Mouse (Mus musculus) olfactory bulb, adult 2 months (tissue): Measurements from ENCODE around the gene Hsf2bp. TPM values are rescaled to one million over a fixed set of nuclear protein-coding genes. Genes with fewer than 3 reads are reported as not detected.
A peak's percentile ranks its signal among the peaks of the same experiment; 100 is the strongest.

ENCODE experiments used
- H3K27ac ChIP-seq: fragments of 200-500 bp; 2 replicates; pipeline ENCODE4 v1.5.1; 2012; ENCODE audit warnings: low read depth, low read length; ENCODE audit not compliant: insufficient read depth
- H3K4me1 ChIP-seq: fragments of 200-500 bp; 2 replicates; pipeline ENCODE4 v1.6.1; 2012; ENCODE audit warnings: low read length; ENCODE audit not compliant: control insufficient read depth, insufficient read depth
- H3K4me3 ChIP-seq: fragments of 200-500 bp; 2 replicates; pipeline ENCODE4 v1.5.1; 2012; ENCODE audit warnings: mild to moderate bottlenecking, low read depth, low read length, moderate library complexity; ENCODE audit not compliant: insufficient read depth
- CTCF ChIP-seq: fragments of 200-500 bp; IDR thresholded peaks from 2 replicates; pipeline ENCODE4 v1.5.1; 2012; ENCODE audit warnings: low read depth, mild to moderate bottlenecking, low read length, moderate library complexity; ENCODE audit not compliant: insufficient read depth
- POLR2A ChIP-seq: fragments of 200-500 bp; IDR thresholded peaks from 2 replicates; pipeline ENCODE4 v1.6.1; 2012; ENCODE audit warnings: mild to moderate bottlenecking, low read depth, low read length, moderate library complexity; ENCODE audit not compliant: insufficient read depth
- whole genome bisulfite sequencing: fragments of 180-500 bp; shearing (Covaris S2); methylation state at CpG from one replicate; pipeline ENCODE4 v1.1.7; 2018; 5-methylcytosine and 5-hydroxymethylcytosine counted together
- polyA plus RNA-seq: library from polyadenylated mRNA; stranded (reverse); fragments of >200 nt; gene quantifications from 2 replicates; pipeline ENCODE4 v1.2.4, GENCODE M21; 2012; ENCODE audit warnings: low replicate concordance; ENCODE audit not compliant: missing spikeins, insufficient read depth, insufficient read length

The Hsf2bp gene
- polyA plus RNA-seq, 1 experiment = not detected

DNA sequence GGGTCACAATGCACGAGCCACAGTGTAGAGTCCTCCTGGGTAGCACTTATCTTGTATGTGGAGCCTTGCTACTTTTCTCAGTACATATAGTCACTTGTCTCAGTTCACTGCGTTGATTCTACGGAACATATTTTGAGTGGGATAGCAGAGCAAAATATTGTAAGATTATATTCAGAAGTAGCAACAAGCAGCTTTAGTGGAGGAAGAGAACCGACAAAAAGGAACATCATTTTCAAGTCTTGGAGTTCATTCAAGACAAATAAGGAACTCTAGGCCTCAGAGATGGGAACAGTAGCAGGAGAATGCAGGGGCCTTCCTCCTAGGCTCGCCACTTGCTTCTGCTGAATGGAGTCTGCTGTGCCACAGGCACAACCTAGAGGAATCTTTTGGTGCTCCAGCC is 10.4 kb upstream of the Hsf2bp start:
- WGBS = 88% methylated on average over 5 of the region's 5 CpGs
- H3K27ac ChIP-seq = no peak overlapping the region
- H3K4me3 ChIP-seq = no peak overlapping the region
- TF ChIP-seq CTCF = no peak
- no peak for TF ChIP-seq POLR2A
- no peaks in the 10 kb centered on the region for H3K4me1 ChIP-seq

DNA sequence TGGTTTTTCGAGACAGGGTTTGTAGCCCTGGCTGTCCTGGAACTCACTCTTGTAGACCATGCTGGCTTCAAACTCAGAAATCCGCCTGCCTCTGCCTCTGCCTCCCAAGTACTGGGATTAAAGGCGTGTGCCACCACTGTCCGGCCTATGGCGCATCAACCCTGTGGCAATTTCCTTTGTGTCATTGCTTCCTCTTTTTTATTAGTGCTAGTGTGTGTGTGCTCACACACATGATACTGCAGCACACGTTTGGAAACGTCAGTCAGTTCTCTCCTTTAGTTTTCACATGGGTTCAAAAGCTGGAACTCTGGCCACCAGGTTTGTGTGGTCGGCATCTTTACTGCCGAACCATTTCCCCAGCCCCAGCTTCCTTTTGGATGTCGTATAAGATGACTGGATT is 4.1 kb upstream of the Hsf2bp start:
- 82% methylated on average over 10 of the region's 10 CpGs for WGBS
- Histone ChIP-seq H3K4me1 (peaks cover 9% of the 10 kb centered on the region), H3K4me3 (no peak overlapping the region), H3K27ac (no peak overlapping the region)
- no peak for TF ChIP-seq CTCF
- TF ChIP-seq POLR2A = no peak

DNA sequence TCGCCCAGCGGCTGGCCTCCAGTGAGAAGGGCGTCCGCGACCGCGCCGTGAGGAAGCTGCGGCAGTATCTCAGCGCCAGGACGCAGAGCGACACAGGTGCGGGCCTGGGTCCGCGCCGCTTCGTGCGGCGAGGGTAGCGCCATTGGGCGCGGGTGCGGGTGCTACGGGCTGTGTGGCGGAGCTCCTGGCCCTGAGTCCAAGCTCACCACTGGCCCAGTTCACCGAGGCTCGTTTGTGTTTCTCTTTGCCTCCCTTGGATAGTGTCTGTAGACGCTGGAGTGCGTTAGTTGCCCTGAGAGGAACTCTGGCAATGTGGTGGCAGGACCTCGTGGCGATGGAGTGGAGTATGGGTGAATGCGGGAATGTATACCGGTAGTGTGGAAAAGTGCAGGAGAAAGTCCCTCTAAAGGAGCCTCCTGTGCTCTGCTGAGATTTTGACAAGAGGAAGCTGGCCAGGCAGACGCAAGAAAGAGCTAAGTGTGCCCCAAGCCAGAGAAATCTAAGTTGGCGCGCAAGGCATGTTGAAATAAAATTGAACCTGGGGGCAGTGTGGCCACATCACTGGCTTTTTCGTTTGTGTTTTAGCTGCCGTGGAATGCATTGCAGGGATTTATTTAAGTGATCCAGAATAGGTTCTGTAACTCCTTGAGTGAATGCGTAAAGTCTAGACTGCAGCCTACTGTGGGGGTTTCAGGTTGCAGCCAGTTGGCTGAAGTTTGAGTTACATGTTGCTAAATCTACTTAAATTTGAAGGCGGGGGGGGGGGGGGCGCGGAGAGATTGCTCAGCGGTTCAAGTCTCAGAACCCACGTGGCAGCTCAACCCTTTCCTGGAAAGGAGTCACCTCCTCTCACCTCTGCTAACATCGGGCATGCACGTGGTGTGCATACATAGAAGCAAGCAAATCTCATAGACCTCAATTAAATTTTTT is 625 bp upstream of the Hsf2bp start:
- under 1% methylated on average over 46 of the region's 46 CpGs for WGBS
- Histone ChIP-seq H3K27ac (no peak overlapping the region), H3K4me1 (peaks cover 9% of the 10 kb centered on the region), H3K4me3 (peak overlapping the region; percentile 89)
- no peak for TF ChIP-seq POLR2A
- TF ChIP-seq CTCF = no peak

DNA sequence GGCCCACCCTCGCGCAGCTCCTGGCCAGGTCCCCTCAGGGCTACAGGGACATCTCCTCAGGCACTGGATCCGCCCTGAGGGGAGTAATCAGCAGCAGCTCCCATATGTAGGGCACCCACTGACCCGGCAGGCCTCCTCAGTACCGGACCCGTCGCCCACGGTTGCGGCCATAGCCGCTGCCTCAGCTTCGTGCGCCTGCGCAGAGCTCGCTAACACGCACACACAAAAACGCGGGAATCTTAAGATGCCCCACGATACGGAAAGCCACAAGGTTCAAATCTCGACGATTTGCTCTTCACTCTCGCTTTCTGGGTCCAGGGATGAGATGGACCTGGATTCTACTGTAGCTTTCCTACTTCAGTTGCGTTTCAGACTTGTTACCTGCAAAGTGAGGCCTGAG is 1.8 kb downstream of the Hsf2bp start:
- Histone ChIP-seq H3K4me1 (peaks cover 9% of the 10 kb centered on the region), H3K4me3 (no peak overlapping the region), H3K27ac (no peak overlapping the region)
- TF ChIP-seq POLR2A (no peak), CTCF (no peak)
- WGBS = 91% methylated on average over 23 of the region's 23 CpGs

DNA sequence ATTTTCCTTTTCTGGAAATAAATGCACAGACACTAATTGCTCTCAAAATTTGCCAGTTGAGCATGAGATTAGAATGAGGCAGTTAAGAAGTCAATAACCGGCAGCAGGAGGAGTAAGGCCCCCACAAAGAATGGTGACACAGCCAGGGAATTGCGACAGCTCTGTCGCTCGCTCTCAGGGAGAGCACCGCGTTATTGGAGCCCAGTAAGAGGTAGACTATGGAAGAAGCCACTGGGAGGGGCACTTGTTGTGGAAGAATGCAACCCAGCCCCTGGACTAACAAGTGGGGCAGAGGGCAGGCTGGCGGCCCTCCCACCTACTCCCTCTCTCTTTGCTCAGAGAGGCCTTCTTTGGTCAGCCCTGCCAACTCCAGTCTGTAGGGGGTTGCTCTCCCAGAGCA is 4.5 kb downstream of the Hsf2bp start:
- WGBS = 52% methylated on average over 7 of the region's 7 CpGs
- no peak for TF ChIP-seq POLR2A
- no peak for TF ChIP-seq CTCF
- peaks cover 4% of the 10 kb centered on the region for H3K4me1 ChIP-seq

DNA sequence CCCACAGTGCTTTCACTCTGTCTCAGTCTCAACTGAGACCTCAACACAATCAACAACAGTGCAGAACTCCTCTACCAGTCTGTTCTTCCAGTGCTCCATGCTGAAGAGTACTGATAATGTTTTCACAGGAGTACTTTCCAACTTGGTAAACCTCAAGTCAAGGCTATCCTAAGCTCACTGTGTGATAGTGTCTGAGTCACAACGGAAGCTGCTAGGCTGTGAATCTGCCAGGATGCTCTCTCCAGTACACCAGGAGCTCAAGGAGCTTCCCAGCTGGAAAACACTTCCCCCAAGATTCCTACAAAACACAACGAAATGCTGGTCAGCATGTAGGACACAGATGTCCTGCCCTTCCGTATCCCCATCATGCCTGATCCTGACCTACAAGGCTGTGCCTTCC is 7.8 kb downstream of the Hsf2bp start:
- no peak for TF ChIP-seq CTCF
- TF ChIP-seq POLR2A = no peak
- Histone ChIP-seq H3K27ac (no peak overlapping the region), H3K4me1 (no peaks in the 10 kb centered on the region), H3K4me3 (no peak overlapping the region)
- 77% methylated on average over 3 of the region's 3 CpGs for WGBS

More for the DNA sequence above, 4.5 kb downstream of the Hsf2bp start:
- H3K4me3 ChIP-seq = no peak overlapping the region
- H3K27ac ChIP-seq = no peak overlapping the region

DNA sequence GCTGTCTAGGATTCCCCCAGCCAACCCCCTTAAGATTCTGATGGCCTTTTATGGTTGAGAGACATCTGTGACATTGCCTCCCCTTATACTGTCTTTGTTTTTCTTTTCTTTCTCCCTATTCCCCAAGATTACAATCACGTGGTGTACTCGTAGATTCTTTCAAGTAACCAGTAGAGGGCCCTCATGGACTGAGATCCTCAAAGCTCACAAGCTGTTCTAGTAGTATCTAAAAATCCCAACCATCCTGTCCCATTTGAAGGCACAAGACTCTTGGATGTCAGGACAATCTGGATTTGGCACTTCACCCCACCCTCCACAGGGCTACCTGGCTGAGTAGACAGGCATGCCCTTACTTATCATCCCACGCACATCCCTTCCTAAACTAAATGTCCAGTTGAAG is 8.5 kb downstream of the Hsf2bp start:
- Histone ChIP-seq H3K4me3 (no peak overlapping the region), H3K4me1 (peaks cover 2% of the 10 kb centered on the region; the same call in 1 of the 2 replicates), H3K27ac (no peak overlapping the region)
- TF ChIP-seq CTCF (no peak), POLR2A (no peak)
- WGBS = 30% methylated on average over 3 of the region's 3 CpGs

DNA sequence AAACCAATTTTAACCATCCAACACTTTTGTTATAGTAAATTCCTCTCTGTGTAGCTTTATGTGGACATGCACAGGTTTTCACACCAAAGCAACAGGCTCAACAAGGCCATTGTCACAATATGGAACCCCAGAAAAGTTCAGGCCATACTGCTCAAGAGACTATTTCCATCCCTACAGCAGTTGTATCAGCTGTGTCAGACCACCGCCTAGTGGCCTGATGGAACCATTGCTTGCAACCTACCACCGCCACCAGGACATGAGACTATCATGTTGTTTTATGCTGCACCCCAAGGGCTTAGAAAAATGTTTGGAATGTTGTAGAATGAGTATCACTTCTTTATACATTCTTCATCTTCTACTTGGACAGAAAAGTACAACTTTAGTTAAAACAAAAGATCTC is 10.8 kb downstream of the Hsf2bp start:
- Histone ChIP-seq H3K4me3 (no peak overlapping the region), H3K27ac (no peak overlapping the region), H3K4me1 (peaks cover 4% of the 10 kb centered on the region; the same call in 1 of the 2 replicates)
- TF ChIP-seq CTCF (no peak), POLR2A (no peak)
- WGBS = 11% methylated on average over 2 of the region's 2 CpGs

DNA sequence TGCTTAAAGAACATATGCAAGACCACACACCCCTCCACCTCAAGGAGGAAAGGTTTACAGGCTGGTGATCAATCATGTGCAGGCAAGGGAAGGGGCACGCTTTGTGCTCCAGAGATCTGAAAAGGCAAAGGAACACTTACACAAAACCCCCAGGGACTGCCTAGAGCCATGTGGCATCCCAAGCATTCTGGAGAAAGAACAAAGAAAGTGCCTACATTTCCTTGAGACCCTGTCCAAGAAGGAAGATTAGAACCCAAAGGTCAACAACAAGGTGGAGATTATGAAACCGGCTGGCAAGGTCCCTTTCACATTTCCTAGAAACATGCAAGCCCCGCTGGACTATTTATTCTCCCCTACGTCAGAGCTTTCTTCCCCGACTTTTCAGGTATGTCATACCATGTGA is 11.5 kb downstream of the Hsf2bp start:
- whole genome bisulfite sequencing = 84% methylated on average over 5 of the region's 5 CpGs
- TF ChIP-seq POLR2A (no peak), CTCF (no peak)
- Histone ChIP-seq H3K4me1 (peaks cover 4% of the 10 kb centered on the region; the same call in 1 of the 2 replicates), H3K4me3 (no peak overlapping the region), H3K27ac (no peak overlapping the region)

DNA sequence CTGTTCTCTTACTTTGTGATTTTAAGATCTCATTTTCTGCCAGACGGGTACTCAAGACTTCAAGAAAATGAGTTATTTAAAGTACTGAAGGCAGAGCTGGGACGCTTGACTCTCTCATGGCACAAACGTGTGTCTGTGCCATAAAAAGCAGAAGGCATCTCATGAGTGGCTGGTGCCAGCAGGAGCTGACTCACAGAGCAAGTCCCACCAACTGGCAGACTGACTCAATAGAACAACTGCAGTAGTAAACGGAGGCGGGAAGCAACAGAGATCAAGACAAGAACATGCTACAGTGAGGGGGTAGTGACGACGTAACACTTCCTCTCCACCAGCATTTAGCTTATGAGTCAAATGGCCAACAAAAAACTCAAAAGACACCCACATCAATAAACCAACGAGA is 13.1 kb downstream of the Hsf2bp start:
- 35% methylated on average over 8 of the region's 8 CpGs for WGBS
- no peak overlapping the region for H3K27ac ChIP-seq
- H3K4me3 ChIP-seq = no peak overlapping the region
- TF ChIP-seq CTCF (no peak), POLR2A (no peak)
- H3K4me1 ChIP-seq = peaks cover 12% of the 10 kb centered on the region; the same call in 1 of the 2 replicates
